Mouse (Mus musculus): ENCODE results near the gene Gm20449. TPM values are rescaled to one million over a fixed set of nuclear protein-coding genes. Genes with fewer than 3 reads are reported as not detected.
A peak's percentile ranks its signal among the peaks of the same experiment; 100 is the strongest.
"Not testable (repeated sequence)": the region's sequence is repeated elsewhere in the genome, so short reads cannot be mapped to it uniquely, and the experiment has no call there.

Gene Gm20449
- polyA plus RNA-seq, 1 experiment from 2014 or later = not detected

DNA sequence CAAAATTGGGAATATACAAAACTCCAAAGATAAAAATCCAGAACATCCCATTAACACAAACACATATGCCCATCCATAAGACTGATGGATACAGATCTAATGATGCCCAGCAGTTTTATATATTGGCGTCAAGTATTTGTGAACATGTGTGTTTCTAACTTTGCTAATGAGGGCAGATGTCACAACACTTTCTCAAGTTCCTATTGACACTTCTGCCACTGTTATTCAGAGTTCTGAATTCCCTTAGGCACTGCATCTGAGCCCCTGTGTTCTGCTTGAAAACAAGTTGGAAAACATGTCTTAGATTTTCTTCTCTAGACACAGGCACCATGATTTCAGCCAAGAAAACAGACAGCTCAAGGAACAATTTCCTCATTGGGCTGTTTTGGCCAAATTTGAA lies 50.6 kb downstream of the Gm20449 start, which contains the start of gene Vmn2r57:
TSS of gene Vmn2r57 (minus strand) at position 101 of the 400 bp plus-strand sequence.
- H3K9me3 ChIP-seq (ENCODE audit: control insufficient read depth, low read length); ATAC-seq; H3K4me3 ChIP-seq (ENCODE audit: low read length); H3K36me3 ChIP-seq (ENCODE audit: control insufficient read depth, insufficient read depth, low read length); H3K27ac ChIP-seq (ENCODE audit: low read length); H3K27me3 ChIP-seq (replicated peaks; ENCODE audit: control insufficient read depth, insufficient read depth, low read length); H3K4me2 ChIP-seq (ENCODE audit: low read depth, low read length); H3K4me1 ChIP-seq (ENCODE audit: control insufficient read depth, insufficient read depth, low read length); H3K9ac ChIP-seq (ENCODE audit: low read depth, low read length): not testable (repeated sequence)
- 81% methylated on average over 1 of the region's 1 CpGs for WGBS

DNA sequence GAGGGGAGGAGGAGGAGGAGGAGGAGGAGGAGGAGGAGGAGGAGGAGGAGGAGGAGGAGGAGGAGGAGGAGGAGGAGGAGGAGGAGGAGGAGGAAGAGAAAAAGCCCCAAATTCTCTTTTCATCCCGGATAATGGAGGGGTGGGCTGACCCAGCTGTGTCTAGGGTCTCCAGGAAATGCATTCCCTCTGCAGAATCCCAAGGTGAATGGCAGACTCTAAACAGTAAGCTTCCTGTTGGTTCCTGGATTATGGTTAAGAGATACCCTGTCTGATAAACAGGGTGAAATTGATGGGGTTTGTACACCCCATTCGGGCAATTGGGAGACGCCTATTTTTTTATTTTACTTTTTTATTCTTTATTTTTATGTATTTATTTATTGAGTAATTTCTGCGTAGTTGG lies 105.1 kb downstream of the Gm20449 start:
- H3K27me3 ChIP-seq (replicated peaks; ENCODE audit: control insufficient read depth, insufficient read depth, low read length) = no peaks in the 10 kb centered on the region
- H3K27ac ChIP-seq (ENCODE audit: low read length) = no peak overlapping the region
- no peaks in the 10 kb centered on the region for H3K9me3 ChIP-seq (ENCODE audit: control insufficient read depth, low read length)
- no peak overlapping the region for H3K4me2 ChIP-seq (ENCODE audit: low read depth, low read length)
- WGBS = 68% methylated on average over 4 of the region's 4 CpGs
- no peak overlapping the region for H3K9ac ChIP-seq (ENCODE audit: low read depth, low read length)
- H3K4me3 ChIP-seq (ENCODE audit: low read length) = no peak overlapping the region
- ATAC-seq = no peak
- no peaks in the 10 kb centered on the region for H3K4me1 ChIP-seq (ENCODE audit: control insufficient read depth, insufficient read depth, low read length)
- H3K36me3 ChIP-seq (ENCODE audit: control insufficient read depth, insufficient read depth, low read length) = no peaks in the 10 kb centered on the region

DNA sequence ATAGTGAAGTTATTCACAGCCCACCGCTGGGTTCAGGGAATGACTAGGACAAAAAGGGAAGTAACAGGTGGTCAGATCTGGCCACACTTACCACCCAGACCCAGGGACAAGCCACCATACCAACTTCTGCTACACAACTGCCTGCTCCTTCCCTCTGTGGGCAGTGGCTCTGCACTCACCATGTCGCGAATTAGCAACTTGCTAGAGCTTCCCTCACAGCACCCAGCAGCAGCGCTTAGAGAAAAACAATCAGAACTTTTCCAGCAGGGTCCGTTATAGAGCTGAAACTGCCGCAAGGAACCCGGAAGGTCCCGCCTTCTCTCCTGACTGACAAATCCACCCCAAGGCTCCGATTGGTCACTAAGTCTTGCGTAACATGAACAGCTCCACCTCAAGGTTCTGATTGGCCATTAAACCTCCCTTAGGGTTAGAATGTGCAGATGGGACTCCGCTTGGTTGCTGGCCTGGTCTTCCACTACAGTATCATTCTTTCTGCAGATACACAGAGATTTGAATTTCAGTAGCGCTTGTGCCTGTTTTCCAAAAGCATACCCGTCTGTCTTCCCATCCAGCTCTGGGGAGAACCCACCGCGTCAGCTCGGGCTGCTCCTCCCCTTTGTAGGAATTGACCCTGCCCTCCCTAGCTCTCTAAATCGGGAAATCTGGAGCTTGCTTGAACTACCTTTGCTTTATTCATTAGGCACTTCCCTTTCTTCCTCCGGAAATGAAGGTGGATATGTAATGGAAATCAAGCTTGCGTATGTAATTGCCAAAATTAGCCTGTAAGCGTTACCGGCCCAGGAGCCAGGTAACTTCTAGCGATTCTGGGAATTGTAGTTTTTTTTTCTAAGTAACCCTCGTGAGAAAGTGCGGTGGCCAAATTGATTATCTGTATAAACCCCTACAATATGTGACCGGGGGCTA lies 105.9 kb downstream of the Gm20449 start, which contains the start of gene AI987944:
TSS of gene AI987944 (minus strand) at position 332 of the 924 bp plus-strand sequence.
- no peaks in the 10 kb centered on the region for H3K36me3 ChIP-seq (ENCODE audit: control insufficient read depth, insufficient read depth, low read length)
- WGBS = under 1% methylated on average over 25 of the region's 25 CpGs
- H3K4me3 ChIP-seq (ENCODE audit: low read length) = peak within 1 kb of the TSS; percentile 69
- H3K27ac ChIP-seq (ENCODE audit: low read length) = peak within 1 kb of the TSS; percentile 81
- H3K27me3 ChIP-seq (replicated peaks; ENCODE audit: control insufficient read depth, insufficient read depth, low read length) = no peaks in the 10 kb centered on the region
- H3K4me1 ChIP-seq (ENCODE audit: control insufficient read depth, insufficient read depth, low read length) = no peaks in the 10 kb centered on the region
- peak; percentile 100 for ATAC-seq
- peak within 1 kb of the TSS; percentile 54 for H3K4me2 ChIP-seq (ENCODE audit: low read depth, low read length)
- no peaks in the 10 kb centered on the region for H3K9me3 ChIP-seq (ENCODE audit: control insufficient read depth, low read length)
- peak within 1 kb of the TSS; percentile 67 for H3K9ac ChIP-seq (ENCODE audit: low read depth, low read length)

Other genes starting within 250 kb of the Gm20449 start
- 11.8 TPM in 2 replicates for gene AI987944, start 106.0 kb downstream of the Gm20449 start, polyA plus RNA-seq (2015; fragmentation: Nextera tagmentation; extraction: Ambion mirVana)
- gene Vmn2r57, start 50.7 kb downstream of the Gm20449 start, polyA plus RNA-seq (2015; fragmentation: Nextera tagmentation; extraction: Ambion mirVana) = 0.12 and 0.16 TPM in 2 replicates
- 9.1 and 10.1 TPM in 2 replicates for gene AW146154, start 473 bp upstream of the Gm20449 start, polyA plus RNA-seq (2015; fragmentation: Nextera tagmentation; extraction: Ambion mirVana)
- not detected in 2 replicates for gene Gm6871, start 74.2 kb upstream of the Gm20449 start, polyA plus RNA-seq (2015; fragmentation: Nextera tagmentation; extraction: Ambion mirVana)
- gene 2610021A01Rik, start 99.8 kb upstream of the Gm20449 start, polyA plus RNA-seq (2015; fragmentation: Nextera tagmentation; extraction: Ambion mirVana) = 7.9 and 8.2 TPM in 2 replicates
- 6.4 and 7.3 TPM in 2 replicates for gene Zfp788, start 133.8 kb upstream of the Gm20449 start, polyA plus RNA-seq (2015; fragmentation: Nextera tagmentation; extraction: Ambion mirVana)

Data from intestine, embryonic 16.5 days (tissue).